Mouse (Mus musculus): ENCODE results near the gene Ksr2. TPM values are rescaled to one million over a fixed set of nuclear protein-coding genes. Genes with fewer than 3 reads are reported as not detected.

Gene Ksr2
- polyA plus RNA-seq, 1 experiment from 2014 or later, result 0.81 TPM

- H3K9me3 ChIP-seq (ENCODE audit: control insufficient read depth, low read length), result no peaks in the 10 kb centered on the region
- H3K4me2 ChIP-seq (ENCODE audit: low read depth, low read length), result no peak overlapping the region
- H3K4me1 ChIP-seq (ENCODE audit: control insufficient read depth, insufficient read depth, low read length), result no peaks in the 10 kb centered on the region
- DNase-seq (ENCODE audit: low spot score), result no peak
- WGBS, result 77% methylated on average over 4 of the region's 4 CpGs
- no peak overlapping the region for H3K9ac ChIP-seq (ENCODE audit: low read depth, low read length)
- ATAC-seq (ENCODE audit: low read depth), result no peak
- no peaks in the 10 kb centered on the region for H3K36me3 ChIP-seq (ENCODE audit: control insufficient read depth, insufficient read depth, low read length)
- no peak overlapping the region for H3K27ac ChIP-seq (replicated peaks; ENCODE audit: low read depth, low read length)
- no peaks in the 10 kb centered on the region for H3K27me3 ChIP-seq (replicated peaks; ENCODE audit: control insufficient read depth, insufficient read depth, low read length)
- H3K4me3 ChIP-seq (ENCODE audit: low read depth, low read length), result no peak overlapping the region
Measured at GRCm38 (mm10) chr5:117522471-117522870, 108.7 kb downstream of the Ksr2 start.

- no peak for DNase-seq (ENCODE audit: low spot score)
- H3K4me1 ChIP-seq (ENCODE audit: control insufficient read depth, insufficient read depth, low read length), result no peaks in the 10 kb centered on the region
- no peak overlapping the region for H3K4me3 ChIP-seq (ENCODE audit: low read depth, low read length)
- H3K9me3 ChIP-seq (ENCODE audit: control insufficient read depth, low read length), result no peaks in the 10 kb centered on the region
- 78% methylated on average over 10 of the region's 10 CpGs for WGBS
- ATAC-seq (ENCODE audit: low read depth), result no peak
- no peak overlapping the region for H3K27ac ChIP-seq (replicated peaks; ENCODE audit: low read depth, low read length)
- H3K9ac ChIP-seq (ENCODE audit: low read depth, low read length), result no peak overlapping the region
- H3K27me3 ChIP-seq (replicated peaks; ENCODE audit: control insufficient read depth, insufficient read depth, low read length), result no peaks in the 10 kb centered on the region
- H3K36me3 ChIP-seq (ENCODE audit: control insufficient read depth, insufficient read depth, low read length), result no peaks in the 10 kb centered on the region
- no peak overlapping the region for H3K4me2 ChIP-seq (ENCODE audit: low read depth, low read length)
Measured at GRCm38 (mm10) chr5:117523010-117523409, 109.2 kb downstream of the Ksr2 start.

GRCm38 (mm10) chr5:117530991-117531390, 117.2 kb downstream of the Ksr2 start:
- no peaks in the 10 kb centered on the region for H3K36me3 ChIP-seq (ENCODE audit: control insufficient read depth, insufficient read depth, low read length)
- H3K4me1 ChIP-seq (ENCODE audit: control insufficient read depth, insufficient read depth, low read length), result peaks cover 5% of the 10 kb centered on the region; the same call in 1 of the 2 replicates
- no peak overlapping the region for H3K9ac ChIP-seq (ENCODE audit: low read depth, low read length)
- peaks cover 22% of the 10 kb centered on the region for H3K27me3 ChIP-seq (replicated peaks; ENCODE audit: control insufficient read depth, insufficient read depth, low read length)
- WGBS, result 61% methylated on average over 6 of the region's 6 CpGs
- DNase-seq (ENCODE audit: low spot score) (no peak), ATAC-seq (ENCODE audit: low read depth) (no peak)
- H3K4me3 ChIP-seq (ENCODE audit: low read depth, low read length), result no peak overlapping the region
- H3K9me3 ChIP-seq (ENCODE audit: control insufficient read depth, low read length), result no peaks in the 10 kb centered on the region
- H3K27ac ChIP-seq (replicated peaks; ENCODE audit: low read depth, low read length), result no peak overlapping the region
- H3K4me2 ChIP-seq (ENCODE audit: low read depth, low read length), result no peak overlapping the region

GRCm38 (mm10) chr5:117539221-117539620, 125.4 kb downstream of the Ksr2 start:
- Histone ChIP-seq H3K9me3 (ENCODE audit: control insufficient read depth, low read length) (no peaks in the 10 kb centered on the region), H3K4me1 (ENCODE audit: control insufficient read depth, insufficient read depth, low read length) (peaks cover under 1% of the 10 kb centered on the region; the same call in 1 of the 2 replicates), H3K36me3 (ENCODE audit: control insufficient read depth, insufficient read depth, low read length) (no peaks in the 10 kb centered on the region), H3K9ac (ENCODE audit: low read depth, low read length) (no peak overlapping the region), H3K4me3 (ENCODE audit: low read depth, low read length) (no peak overlapping the region), H3K4me2 (ENCODE audit: low read depth, low read length) (no peak overlapping the region), H3K27me3 (replicated peaks; ENCODE audit: control insufficient read depth, insufficient read depth, low read length) (peaks cover 7% of the 10 kb centered on the region; the same call in 1 of the 2 replicates), H3K27ac (replicated peaks; ENCODE audit: low read depth, low read length) (no peak overlapping the region)
- no peak for ATAC-seq (ENCODE audit: low read depth)
- no peak for DNase-seq (ENCODE audit: low spot score)
- WGBS, result 62% methylated on average over 3 of the region's 3 CpGs

GRCm38 (mm10) chr5:117541654-117542053, 127.9 kb downstream of the Ksr2 start:
- no peak for ATAC-seq (ENCODE audit: low read depth)
- no peak overlapping the region for H3K9ac ChIP-seq (ENCODE audit: low read depth, low read length)
- no peaks in the 10 kb centered on the region for H3K27me3 ChIP-seq (replicated peaks; ENCODE audit: control insufficient read depth, insufficient read depth, low read length)
- no peaks in the 10 kb centered on the region for H3K9me3 ChIP-seq (ENCODE audit: control insufficient read depth, low read length)
- H3K4me2 ChIP-seq (ENCODE audit: low read depth, low read length), result no peak overlapping the region
- no peak overlapping the region for H3K4me3 ChIP-seq (ENCODE audit: low read depth, low read length)
- WGBS, result 54% methylated on average over 8 of the region's 8 CpGs
- H3K36me3 ChIP-seq (ENCODE audit: control insufficient read depth, insufficient read depth, low read length), result no peaks in the 10 kb centered on the region
- no peak for DNase-seq (ENCODE audit: low spot score)
- H3K4me1 ChIP-seq (ENCODE audit: control insufficient read depth, insufficient read depth, low read length), result no peaks in the 10 kb centered on the region
- no peak overlapping the region for H3K27ac ChIP-seq (replicated peaks; ENCODE audit: low read depth, low read length)

GRCm38 (mm10) chr5:117546694-117547268, 133.0 kb downstream of the Ksr2 start:
- Histone ChIP-seq H3K4me3 (ENCODE audit: low read depth, low read length) (no peak overlapping the region), H3K27me3 (replicated peaks; ENCODE audit: control insufficient read depth, insufficient read depth, low read length) (no peaks in the 10 kb centered on the region), H3K9ac (ENCODE audit: low read depth, low read length) (no peak overlapping the region), H3K36me3 (ENCODE audit: control insufficient read depth, insufficient read depth, low read length) (no peaks in the 10 kb centered on the region), H3K9me3 (ENCODE audit: control insufficient read depth, low read length) (no peaks in the 10 kb centered on the region), H3K4me1 (ENCODE audit: control insufficient read depth, insufficient read depth, low read length) (no peaks in the 10 kb centered on the region), H3K27ac (replicated peaks; ENCODE audit: low read depth, low read length) (no peak overlapping the region), H3K4me2 (ENCODE audit: low read depth, low read length) (0 out of 2 replicates have a peak overlapping the region, but pooled peaks have one; percentile 5)
- peak; percentile 65; the same call in 1 of the 2 replicates for ATAC-seq (ENCODE audit: low read depth)
- peak; percentile 49 for DNase-seq (ENCODE audit: low spot score)
- 61% methylated on average over 25 of the region's 25 CpGs for WGBS

GRCm38 (mm10) chr5:117550992-117551391, 137.2 kb downstream of the Ksr2 start:
- H3K36me3 ChIP-seq (ENCODE audit: control insufficient read depth, insufficient read depth, low read length), result no peaks in the 10 kb centered on the region
- no peaks in the 10 kb centered on the region for H3K9me3 ChIP-seq (ENCODE audit: control insufficient read depth, low read length)
- H3K27me3 ChIP-seq (replicated peaks; ENCODE audit: control insufficient read depth, insufficient read depth, low read length), result no peaks in the 10 kb centered on the region
- no peak overlapping the region for H3K9ac ChIP-seq (ENCODE audit: low read depth, low read length)
- WGBS, result 44% methylated on average over 9 of the region's 9 CpGs
- ATAC-seq (ENCODE audit: low read depth) (no peak), DNase-seq (ENCODE audit: low spot score) (peak; percentile 16)
- H3K27ac ChIP-seq (replicated peaks; ENCODE audit: low read depth, low read length), result no peak overlapping the region
- H3K4me3 ChIP-seq (ENCODE audit: low read depth, low read length), result no peak overlapping the region
- H3K4me2 ChIP-seq (ENCODE audit: low read depth, low read length), result no peak overlapping the region
- no peaks in the 10 kb centered on the region for H3K4me1 ChIP-seq (ENCODE audit: control insufficient read depth, insufficient read depth, low read length)

- 90% methylated on average over 8 of the region's 8 CpGs for WGBS
- Histone ChIP-seq H3K4me3 (ENCODE audit: low read depth, low read length) (no peak overlapping the region), H3K4me2 (ENCODE audit: low read depth, low read length) (no peak overlapping the region), H3K27me3 (replicated peaks; ENCODE audit: control insufficient read depth, insufficient read depth, low read length) (no peaks in the 10 kb centered on the region), H3K9me3 (ENCODE audit: control insufficient read depth, low read length) (no peaks in the 10 kb centered on the region), H3K9ac (ENCODE audit: low read depth, low read length) (no peak overlapping the region), H3K36me3 (ENCODE audit: control insufficient read depth, insufficient read depth, low read length) (no peaks in the 10 kb centered on the region), H3K27ac (replicated peaks; ENCODE audit: low read depth, low read length) (no peak overlapping the region), H3K4me1 (ENCODE audit: control insufficient read depth, insufficient read depth, low read length) (no peaks in the 10 kb centered on the region)
- DNase-seq (ENCODE audit: low spot score) (no peak), ATAC-seq (ENCODE audit: low read depth) (no peak)
Measured at GRCm38 (mm10) chr5:117552096-117552495, 138.3 kb downstream of the Ksr2 start.

GRCm38 (mm10) chr5:117554505-117554904, 140.7 kb downstream of the Ksr2 start:
- 79% methylated on average over 3 of the region's 4 CpGs for WGBS
- no peak overlapping the region for H3K4me3 ChIP-seq (ENCODE audit: low read depth, low read length)
- H3K9ac ChIP-seq (ENCODE audit: low read depth, low read length), result no peak overlapping the region
- no peak overlapping the region for H3K27ac ChIP-seq (replicated peaks; ENCODE audit: low read depth, low read length)
- H3K36me3 ChIP-seq (ENCODE audit: control insufficient read depth, insufficient read depth, low read length), result no peaks in the 10 kb centered on the region
- DNase-seq (ENCODE audit: low spot score), result no peak
- no peak overlapping the region for H3K4me2 ChIP-seq (ENCODE audit: low read depth, low read length)
- no peaks in the 10 kb centered on the region for H3K27me3 ChIP-seq (replicated peaks; ENCODE audit: control insufficient read depth, insufficient read depth, low read length)
- no peaks in the 10 kb centered on the region for H3K4me1 ChIP-seq (ENCODE audit: control insufficient read depth, insufficient read depth, low read length)
- H3K9me3 ChIP-seq (ENCODE audit: control insufficient read depth, low read length), result no peaks in the 10 kb centered on the region
- no peak for ATAC-seq (ENCODE audit: low read depth)

Measured in embryonic facial prominence, embryonic 14.5 days (tissue).